Mouse (Mus musculus) forebrain, embryonic 15.5 days (tissue): ENCODE results near the gene Nfkbiz. TPM values are rescaled to one million over a fixed set of nuclear protein-coding genes. Genes with fewer than 3 reads are reported as not detected.

ENCODE experiments used
- ATAC-seq: fragments of 200-750 bp; cut with Nextera tagmentation; replicated peaks from 2 replicates; pipeline ENCODE4 v1.8.0; 2017; ENCODE audit warnings: mild to moderate bottlenecking, moderate TSS enrichment, moderate library complexity
- H3K27ac ChIP-seq: fragments of 300-500 bp; sonication (generic); replicated peaks from 2 replicates; pipeline ENCODE4 v1.5.1; 2015; ENCODE audit warnings: mild to moderate bottlenecking, inconsistent platforms
- H3K27me3 ChIP-seq: fragments of 300-500 bp; sonication (generic); 2 replicates; pipeline ENCODE4 v1.6.1; 2015; ENCODE audit warnings: inconsistent platforms
- H3K36me3 ChIP-seq: fragments of 300-500 bp; sonication (generic); 2 replicates; pipeline ENCODE4 v1.6.1; 2015; ENCODE audit warnings: mild to moderate bottlenecking, inconsistent platforms
- H3K4me1 ChIP-seq: fragments of 300-500 bp; sonication (generic); 2 replicates; pipeline ENCODE4 v1.6.1; 2015; ENCODE audit warnings: inconsistent platforms
- H3K4me2 ChIP-seq: fragments of 300-500 bp; sonication (generic); replicated peaks from 2 replicates; pipeline ENCODE4 v1.6.1; 2015; ENCODE audit warnings: mild to moderate bottlenecking, inconsistent platforms
- H3K4me3 ChIP-seq: fragments of 300-500 bp; sonication (generic); 2 replicates; pipeline ENCODE4 v1.5.1; 2015; ENCODE audit warnings: mild to moderate bottlenecking, inconsistent platforms
- H3K9ac ChIP-seq: fragments of 300-500 bp; sonication (generic); replicated peaks from 2 replicates; pipeline ENCODE4 v1.6.1; 2015; ENCODE audit warnings: mild to moderate bottlenecking, inconsistent platforms
- H3K9me3 ChIP-seq: fragments of 300-500 bp; sonication (generic); 2 replicates; pipeline ENCODE4 v1.6.1; 2016; ENCODE audit warnings: inconsistent platforms
- WGBS: fragments of 180-500 bp; shearing (Covaris S2); methylation state at CpG from one replicate; pipeline ENCODE4 v1.1.7; 2015; ENCODE audit warnings: mixed read lengths; 5-methylcytosine and 5-hydroxymethylcytosine counted together
- polyA plus RNA-seq: library from polyadenylated mRNA; unstranded; fragments of >200 nt; fragmentation: Nextera tagmentation; extraction: Ambion mirVana; gene quantifications from 2 replicates; pipeline ENCODE4 v1.2.1, GENCODE M21; 2015

Nfkbiz gene
- polyA plus RNA-seq, 1 experiment from 2014 or later: 1.4 TPM

DNA sequence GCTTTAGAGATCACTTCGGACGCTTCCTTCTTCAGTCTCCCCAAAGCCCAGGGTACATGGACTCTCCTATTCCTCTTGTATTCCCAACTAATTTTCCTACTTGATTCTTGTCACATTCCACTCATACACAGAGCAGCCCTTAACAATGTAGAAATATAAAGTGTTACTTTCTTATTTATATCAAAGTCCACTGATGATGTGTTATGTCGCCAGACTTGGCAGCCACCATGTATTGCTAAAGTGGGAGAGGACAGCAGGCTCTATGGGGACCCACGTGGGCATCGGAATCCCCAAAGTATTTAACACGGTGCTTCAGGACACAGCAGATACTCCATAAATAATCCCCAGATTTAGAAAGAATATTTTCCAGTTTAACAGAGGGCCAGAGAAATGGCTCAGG lies 24.0 kb downstream of the Nfkbiz start:
- WGBS: 95% methylated on average over 6 of the region's 6 CpGs
- Histone ChIP-seq H3K9ac (no peak overlapping the region), H3K4me3 (no peak overlapping the region), H3K4me2 (no peak overlapping the region), H3K9me3 (no peaks in the 10 kb centered on the region), H3K27ac (no peak overlapping the region), H3K27me3 (no peaks in the 10 kb centered on the region), H3K4me1 (peaks cover 8% of the 10 kb centered on the region), H3K36me3 (peaks cover 29% of the 10 kb centered on the region)
- no peak for ATAC-seq

DNA sequence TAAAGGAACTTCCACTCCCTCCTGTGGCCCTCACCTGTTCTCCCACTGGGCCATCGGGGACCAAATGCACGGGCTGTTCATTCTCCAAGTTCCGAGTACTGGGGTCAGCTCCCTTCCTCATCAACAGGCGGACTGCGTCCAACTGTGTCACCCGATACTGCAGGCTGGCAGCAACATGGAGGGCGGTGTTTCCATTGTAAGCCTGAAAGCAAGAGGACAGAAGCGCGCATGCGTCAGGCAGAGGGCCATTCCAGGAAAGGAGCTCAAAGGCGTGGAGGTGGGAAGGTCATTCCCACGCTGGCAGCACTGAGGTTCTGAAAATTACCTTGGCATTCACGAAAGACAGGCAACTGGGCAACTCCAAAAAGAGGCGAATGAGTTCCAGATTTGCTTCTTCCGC lies 24.8 kb downstream of the Nfkbiz start:
- ATAC-seq: no peak
- Histone ChIP-seq H3K4me3 (no peak overlapping the region), H3K9ac (no peak overlapping the region), H3K4me1 (peaks cover under 1% of the 10 kb centered on the region), H3K27me3 (no peaks in the 10 kb centered on the region), H3K27ac (no peak overlapping the region), H3K4me2 (no peak overlapping the region), H3K9me3 (no peaks in the 10 kb centered on the region), H3K36me3 (peaks cover 29% of the 10 kb centered on the region)
- WGBS: 82% methylated on average over 15 of the region's 15 CpGs

DNA sequence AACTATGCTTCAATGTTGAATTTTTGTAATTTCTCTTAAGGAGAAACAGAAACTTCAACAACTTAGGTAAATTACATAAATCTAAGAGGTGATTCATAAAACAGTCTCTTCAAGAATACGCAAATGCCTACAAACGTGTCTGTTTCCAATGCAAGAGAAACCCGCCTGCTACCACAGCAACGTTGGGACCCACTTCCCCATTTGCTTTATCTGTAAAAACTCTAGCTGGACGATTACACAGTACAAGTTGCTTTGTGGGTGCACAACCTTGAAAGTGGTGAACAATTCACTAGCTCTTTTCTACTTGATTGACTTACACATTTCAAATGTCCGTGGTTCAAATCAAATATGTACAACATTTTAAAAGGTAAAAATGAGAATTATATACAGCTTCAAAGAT lies 26.9 kb downstream of the Nfkbiz start:
- no peak for ATAC-seq
- Histone ChIP-seq H3K27me3 (no peaks in the 10 kb centered on the region), H3K4me1 (no peaks in the 10 kb centered on the region), H3K4me3 (no peak overlapping the region), H3K9ac (no peak overlapping the region), H3K27ac (no peak overlapping the region), H3K4me2 (no peak overlapping the region), H3K36me3 (peaks cover 29% of the 10 kb centered on the region), H3K9me3 (no peaks in the 10 kb centered on the region)
- WGBS: 90% methylated on average over 6 of the region's 6 CpGs

DNA sequence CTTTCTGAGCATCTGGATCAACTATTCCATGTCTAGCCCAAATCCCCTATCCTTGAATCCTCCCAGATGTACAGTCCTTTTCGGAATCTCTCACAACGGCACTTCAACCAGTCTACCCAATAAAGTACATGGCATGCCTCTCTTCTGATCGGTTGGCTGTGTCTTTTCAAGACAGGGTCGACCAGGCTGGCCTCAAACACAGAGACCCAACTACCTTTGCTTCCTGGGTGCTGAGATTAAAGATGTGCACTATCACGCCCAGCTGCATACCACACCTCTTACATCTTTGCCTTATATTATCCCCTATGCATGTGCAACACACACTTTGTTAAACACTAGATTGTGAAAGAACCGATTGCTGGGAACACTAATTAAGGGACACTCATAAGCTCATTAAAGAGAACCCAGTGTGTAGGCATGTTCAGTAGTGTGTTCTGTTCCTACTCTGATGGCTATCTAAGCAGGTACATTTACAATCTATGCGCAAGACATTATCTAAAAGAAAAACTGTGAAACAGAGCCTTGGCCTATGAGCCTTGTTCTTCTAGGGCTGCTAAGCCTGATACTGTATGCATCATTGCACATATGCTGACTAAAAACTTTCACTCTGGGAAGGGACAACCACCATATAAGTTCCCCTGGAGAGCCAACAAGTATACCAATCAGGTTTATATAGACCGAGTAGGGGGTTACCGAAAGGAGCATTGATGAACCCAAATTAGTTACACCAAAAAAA lies 28.8 kb downstream of the Nfkbiz start:
- Histone ChIP-seq H3K36me3 (peaks cover 12% of the 10 kb centered on the region), H3K9me3 (no peaks in the 10 kb centered on the region), H3K4me3 (no peak overlapping the region), H3K9ac (no peak overlapping the region), H3K4me2 (no peak overlapping the region), H3K4me1 (no peaks in the 10 kb centered on the region), H3K27ac (no peak overlapping the region), H3K27me3 (no peaks in the 10 kb centered on the region)
- no peak for ATAC-seq
- whole genome bisulfite sequencing: 90% methylated on average over 9 of the region's 9 CpGs

DNA sequence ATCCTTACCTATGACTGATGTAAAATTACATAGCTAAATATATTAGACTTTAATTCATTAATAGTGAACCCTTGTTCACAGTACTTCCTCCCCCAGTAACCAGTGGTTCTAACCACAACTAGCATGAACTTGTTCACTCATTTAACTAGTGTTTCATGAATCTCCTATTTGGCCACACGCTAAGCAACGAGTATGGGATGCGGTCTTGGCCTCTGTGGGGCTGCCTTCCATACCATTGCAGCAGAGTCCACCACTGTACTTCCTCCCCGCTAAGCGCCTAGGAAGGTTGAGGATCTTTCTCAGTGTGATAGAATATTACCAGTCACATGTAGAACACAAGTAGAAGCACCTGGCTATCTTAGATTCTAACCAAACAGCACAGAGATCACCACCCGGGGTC lies 29.4 kb downstream of the Nfkbiz start:
- H3K4me2 ChIP-seq: no peak overlapping the region
- no peak overlapping the region for H3K9ac ChIP-seq
- H3K36me3 ChIP-seq: peaks cover 6% of the 10 kb centered on the region
- no peak overlapping the region for H3K4me3 ChIP-seq
- no peak overlapping the region for H3K27ac ChIP-seq
- H3K9me3 ChIP-seq: no peaks in the 10 kb centered on the region
- H3K4me1 ChIP-seq: no peaks in the 10 kb centered on the region
- H3K27me3 ChIP-seq: no peaks in the 10 kb centered on the region
- WGBS: 96% methylated on average over 6 of the region's 6 CpGs
- ATAC-seq: no peak

DNA sequence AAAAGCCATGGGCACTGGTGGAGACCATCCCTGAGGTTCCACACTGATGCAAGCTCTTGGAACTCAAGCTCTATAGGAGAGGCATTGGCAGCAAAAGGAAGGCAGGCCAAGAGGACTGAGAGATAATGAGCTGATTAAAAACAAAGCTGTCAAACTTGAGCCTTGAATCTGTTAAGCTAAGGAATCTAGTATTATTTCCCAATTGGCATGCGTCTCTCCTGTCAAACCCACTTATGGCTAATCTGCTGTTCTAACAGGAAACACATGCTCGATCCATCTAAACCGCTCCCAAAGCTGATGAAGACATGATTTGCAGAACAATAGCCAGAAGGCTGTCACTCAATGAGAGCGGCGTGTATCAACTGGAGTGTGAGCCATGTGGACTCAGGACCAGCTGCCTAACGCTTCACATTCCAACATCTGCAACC lies 31.2 kb downstream of the Nfkbiz start:
- Histone ChIP-seq H3K27ac (no peak overlapping the region), H3K27me3 (no peaks in the 10 kb centered on the region), H3K36me3 (no peaks in the 10 kb centered on the region), H3K4me1 (no peaks in the 10 kb centered on the region), H3K4me2 (no peak overlapping the region), H3K4me3 (no peak overlapping the region), H3K9me3 (no peaks in the 10 kb centered on the region), H3K9ac (no peak overlapping the region)
- WGBS: 25% methylated on average over 6 of the region's 6 CpGs
- ATAC-seq: peak; percentile 87

DNA sequence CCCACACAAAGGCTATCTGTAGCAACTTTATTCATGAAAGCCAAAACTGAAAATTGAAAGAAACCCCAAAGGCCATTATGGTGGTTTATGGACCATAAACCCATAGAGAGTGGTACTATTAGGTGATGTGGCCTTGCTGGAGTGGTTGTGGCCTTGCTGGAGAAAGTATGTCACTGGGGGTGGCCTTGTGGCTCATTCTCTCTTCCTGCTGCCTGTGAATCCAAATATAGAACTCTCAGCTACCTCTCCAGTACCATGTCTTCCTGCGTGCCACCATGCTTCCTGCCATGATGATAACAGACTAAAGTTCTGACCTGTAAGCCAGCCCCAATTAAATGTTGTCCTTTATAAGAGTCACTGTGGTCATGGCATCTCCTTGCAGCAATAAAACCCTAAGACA lies 33.9 kb downstream of the Nfkbiz start:
- Histone ChIP-seq H3K9me3 (no peaks in the 10 kb centered on the region), H3K4me3 (no peak overlapping the region), H3K27ac (no peak overlapping the region), H3K27me3 (no peaks in the 10 kb centered on the region), H3K36me3 (no peaks in the 10 kb centered on the region), H3K9ac (no peak overlapping the region), H3K4me2 (no peak overlapping the region), H3K4me1 (no peaks in the 10 kb centered on the region)
- no peak for ATAC-seq
- 97% methylated on average over 1 of the region's 1 CpGs for WGBS

DNA sequence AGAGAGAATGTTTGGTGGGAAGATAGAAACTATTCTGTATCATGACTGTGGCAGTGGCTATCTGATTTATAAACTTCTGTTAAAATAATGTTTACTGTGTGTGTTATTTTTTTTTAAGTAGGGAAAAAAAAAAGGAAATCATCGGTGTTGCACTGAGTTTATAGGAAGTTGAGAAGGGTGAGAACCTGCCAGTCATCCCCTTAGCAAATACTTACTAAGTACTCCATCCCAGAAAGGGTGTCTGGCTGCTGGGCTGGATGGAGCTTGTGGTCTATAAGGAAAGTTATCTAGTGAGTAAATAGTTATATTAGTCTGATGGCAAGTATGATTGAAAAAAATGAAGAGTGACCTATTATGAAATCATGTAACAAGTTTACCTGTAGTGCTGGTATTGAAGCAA lies 37.1 kb downstream of the Nfkbiz start:
- Histone ChIP-seq H3K4me3 (no peak overlapping the region), H3K9ac (no peak overlapping the region), H3K4me1 (no peaks in the 10 kb centered on the region), H3K4me2 (no peak overlapping the region), H3K27ac (no peak overlapping the region), H3K9me3 (no peaks in the 10 kb centered on the region), H3K36me3 (no peaks in the 10 kb centered on the region), H3K27me3 (no peaks in the 10 kb centered on the region)
- 98% methylated on average over 1 of the region's 1 CpGs for WGBS
- ATAC-seq: no peak

DNA sequence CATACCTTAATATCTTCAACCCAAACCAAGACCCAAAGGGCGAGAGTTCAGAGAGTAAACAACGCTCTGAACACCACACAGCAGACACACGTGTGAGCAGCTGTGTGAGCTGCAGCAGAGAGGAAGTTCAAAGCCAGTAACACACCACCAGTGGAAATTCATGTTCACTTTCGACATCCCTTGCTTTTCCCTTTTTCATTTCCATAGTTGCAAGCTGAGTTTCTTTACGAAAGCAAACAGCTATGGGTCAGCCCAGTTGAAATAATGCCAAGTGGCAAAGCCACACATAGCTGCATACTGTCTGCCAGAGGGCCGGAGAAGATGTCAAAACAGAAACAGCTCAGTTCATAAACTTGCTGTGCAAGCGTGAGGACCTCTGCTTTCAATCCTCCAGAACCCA lies 39.9 kb downstream of the Nfkbiz start:
- Histone ChIP-seq H3K9me3 (no peaks in the 10 kb centered on the region), H3K4me2 (no peak overlapping the region), H3K9ac (no peak overlapping the region), H3K27me3 (no peaks in the 10 kb centered on the region), H3K36me3 (no peaks in the 10 kb centered on the region), H3K4me1 (no peaks in the 10 kb centered on the region), H3K4me3 (no peak overlapping the region), H3K27ac (no peak overlapping the region)
- no peak for ATAC-seq
- WGBS: 84% methylated on average over 7 of the region's 7 CpGs

DNA sequence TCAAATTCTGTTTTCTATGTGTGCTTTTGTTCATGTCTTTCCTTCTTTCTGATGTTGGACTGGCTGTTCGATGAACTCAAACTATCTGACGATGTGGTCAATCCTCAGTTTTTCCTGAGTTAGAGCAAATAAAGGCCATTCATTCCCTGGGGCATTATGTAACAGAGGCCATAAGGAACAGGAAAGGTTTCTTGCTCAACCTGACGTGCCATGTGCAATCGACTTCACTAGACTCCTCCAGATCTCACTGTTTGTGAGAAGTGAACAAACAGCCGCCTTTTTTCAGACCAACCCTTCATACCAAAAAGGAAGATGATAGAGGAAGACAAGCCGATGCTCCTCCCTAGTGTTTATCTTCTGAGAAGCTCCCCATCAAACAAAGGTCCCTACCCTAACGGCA lies 48.4 kb downstream of the Nfkbiz start:
- 96% methylated on average over 7 of the region's 7 CpGs for WGBS
- Histone ChIP-seq H3K4me1 (no peaks in the 10 kb centered on the region), H3K9me3 (no peaks in the 10 kb centered on the region), H3K27me3 (no peaks in the 10 kb centered on the region), H3K4me3 (no peak overlapping the region), H3K9ac (no peak overlapping the region), H3K4me2 (no peak overlapping the region), H3K36me3 (no peaks in the 10 kb centered on the region), H3K27ac (no peak overlapping the region)
- no peak for ATAC-seq

DNA sequence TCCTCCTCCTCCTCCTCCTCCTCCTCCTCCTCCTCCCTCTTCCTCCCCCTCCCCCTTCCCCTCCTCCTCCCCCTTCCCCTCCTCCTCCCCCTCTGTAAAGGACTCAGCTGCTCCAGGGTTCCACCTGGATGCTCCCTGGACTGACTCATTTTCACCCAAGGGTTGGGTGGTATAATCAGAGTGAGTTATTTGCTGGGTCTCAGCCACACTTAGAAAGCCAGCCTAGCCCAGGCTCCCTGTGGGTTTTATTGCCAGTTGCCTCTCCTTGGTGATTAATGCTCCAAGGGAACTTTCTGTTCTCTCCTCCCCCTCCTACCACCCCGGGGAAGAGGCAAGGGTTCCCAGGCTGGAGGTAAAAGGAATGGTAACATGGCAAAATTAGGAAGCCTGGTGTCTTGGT lies 49.4 kb downstream of the Nfkbiz start:
- no peak overlapping the region for H3K9ac ChIP-seq
- ATAC-seq: no peak
- no peaks in the 10 kb centered on the region for H3K27me3 ChIP-seq
- no peak overlapping the region for H3K27ac ChIP-seq
- no peaks in the 10 kb centered on the region for H3K36me3 ChIP-seq
- no peaks in the 10 kb centered on the region for H3K9me3 ChIP-seq
- no peak overlapping the region for H3K4me3 ChIP-seq
- no peaks in the 10 kb centered on the region for H3K4me1 ChIP-seq
- H3K4me2 ChIP-seq: no peak overlapping the region
- 57% methylated on average over 1 of the region's 1 CpGs for WGBS

DNA sequence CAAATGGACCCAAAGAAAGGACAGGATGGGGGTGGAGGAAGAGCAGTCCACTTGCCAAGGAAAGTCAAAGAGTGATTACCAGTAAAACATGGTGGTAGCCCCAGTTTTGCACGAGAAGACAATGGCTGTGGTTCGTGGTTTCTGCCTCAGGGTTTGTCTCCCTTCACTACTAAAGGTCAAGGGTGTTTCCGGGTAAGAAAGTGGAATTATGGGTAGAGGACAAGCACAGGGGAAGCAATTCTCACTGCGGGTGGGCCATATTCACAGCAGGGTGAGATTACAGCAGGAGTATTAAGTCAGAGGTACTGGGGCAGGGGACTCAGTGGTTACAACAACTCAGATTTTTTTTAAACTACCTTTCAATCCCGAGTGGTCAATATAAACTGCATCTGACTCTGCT lies 50.0 kb downstream of the Nfkbiz start:
- no peaks in the 10 kb centered on the region for H3K36me3 ChIP-seq

DNA sequence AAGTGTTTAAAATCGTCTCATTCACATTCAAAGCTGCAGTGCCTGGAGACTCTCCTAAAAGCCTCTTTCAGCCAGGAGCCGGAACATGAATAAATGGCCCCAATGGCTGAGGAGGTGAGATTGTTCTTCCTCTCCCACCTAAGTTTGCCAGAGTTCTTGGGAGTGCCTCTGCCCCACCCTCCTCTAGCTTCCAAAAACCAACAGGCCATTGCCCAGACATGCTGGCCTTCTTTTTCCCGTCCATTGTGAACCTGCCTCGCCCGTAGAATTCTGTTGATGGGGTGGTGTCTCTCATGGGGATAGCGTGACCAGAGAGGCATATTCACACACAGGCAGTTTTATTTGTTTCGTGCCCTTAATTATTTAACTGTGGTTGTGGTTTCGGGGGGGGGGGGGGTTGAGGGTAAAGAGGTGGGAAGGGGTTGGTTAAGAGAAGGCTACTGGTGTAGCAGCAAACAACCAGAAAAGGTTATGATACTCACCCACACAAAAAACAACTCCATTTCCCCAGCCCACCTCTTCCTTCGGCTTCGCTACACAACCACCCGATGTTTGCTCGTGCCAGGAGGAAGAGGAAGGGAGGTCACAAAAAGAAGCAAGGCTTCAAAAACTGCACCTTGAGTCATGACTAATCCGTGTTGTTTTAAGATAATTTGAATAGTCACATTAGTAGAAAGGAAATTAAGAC lies 51.2 kb downstream of the Nfkbiz start:
- no peak overlapping the region for H3K9ac ChIP-seq
- no peaks in the 10 kb centered on the region for H3K27me3 ChIP-seq
- H3K4me2 ChIP-seq: no peak overlapping the region
- H3K4me1 ChIP-seq: no peaks in the 10 kb centered on the region
- H3K27ac ChIP-seq: no peak overlapping the region
- no peak for ATAC-seq
- H3K9me3 ChIP-seq: no peaks in the 10 kb centered on the region
- no peaks in the 10 kb centered on the region for H3K36me3 ChIP-seq
- H3K4me3 ChIP-seq: no peak overlapping the region
- WGBS: 92% methylated on average over 13 of the region's 13 CpGs

More for the DNA sequence above, 50.0 kb downstream of the Nfkbiz start:
- Histone ChIP-seq H3K9ac (no peak overlapping the region), H3K27me3 (no peaks in the 10 kb centered on the region), H3K4me2 (no peak overlapping the region), H3K4me1 (no peaks in the 10 kb centered on the region), H3K4me3 (no peak overlapping the region), H3K9me3 (no peaks in the 10 kb centered on the region), H3K27ac (no peak overlapping the region)
- ATAC-seq: no peak
- 81% methylated on average over 5 of the region's 5 CpGs for WGBS
